Mouse (Mus musculus) heart, adult 2 months (tissue): ENCODE measurements around the gene Olfr982.

Experiments used
- CTCF ChIP-seq: fragments of 200-600 bp; IDR thresholded peaks from 2 replicates; pipeline ENCODE4 v1.8.1; 2022; ENCODE audit warnings: antibody characterized with exemption, mild to moderate bottlenecking, moderate library complexity
- POLR2A ChIP-seq: fragments of 200-500 bp; IDR thresholded peaks from 2 replicates; pipeline ENCODE4 v1.6.1; 2011; ENCODE audit warnings: mild to moderate bottlenecking, low read depth, low read length, control low read depth; ENCODE audit not compliant: insufficient read depth

- TF ChIP-seq POLR2A: no peak
- no peak for TF ChIP-seq CTCF
Measured at GRCm38 (mm10) chr9:40114106-40114505, 40.5 kb downstream of the Olfr982 start, which contains the start of gene Olfr984.
